Mouse (Mus musculus) forebrain, embryonic 15.5 days (tissue): ENCODE measurements around the gene Celsr1. TPM values are rescaled to one million over a fixed set of nuclear protein-coding genes. Genes with fewer than 3 reads are reported as not detected.

Experiments
- ATAC-seq: fragments of 200-750 bp; cut with Nextera tagmentation; replicated peaks from 2 replicates; pipeline ENCODE4 v1.8.0; 2017; ENCODE audit warnings: mild to moderate bottlenecking, moderate TSS enrichment, moderate library complexity
- H3K27ac ChIP-seq: fragments of 300-500 bp; sonication (generic); replicated peaks from 2 replicates; pipeline ENCODE4 v1.5.1; 2015; ENCODE audit warnings: mild to moderate bottlenecking, inconsistent platforms
- H3K27me3 ChIP-seq: fragments of 300-500 bp; sonication (generic); 2 replicates; pipeline ENCODE4 v1.6.1; 2015; ENCODE audit warnings: inconsistent platforms
- H3K36me3 ChIP-seq: fragments of 300-500 bp; sonication (generic); 2 replicates; pipeline ENCODE4 v1.6.1; 2015; ENCODE audit warnings: mild to moderate bottlenecking, inconsistent platforms
- H3K4me1 ChIP-seq: fragments of 300-500 bp; sonication (generic); 2 replicates; pipeline ENCODE4 v1.6.1; 2015; ENCODE audit warnings: inconsistent platforms
- H3K4me2 ChIP-seq: fragments of 300-500 bp; sonication (generic); replicated peaks from 2 replicates; pipeline ENCODE4 v1.6.1; 2015; ENCODE audit warnings: mild to moderate bottlenecking, inconsistent platforms
- H3K4me3 ChIP-seq: fragments of 300-500 bp; sonication (generic); 2 replicates; pipeline ENCODE4 v1.5.1; 2015; ENCODE audit warnings: mild to moderate bottlenecking, inconsistent platforms
- H3K9ac ChIP-seq: fragments of 300-500 bp; sonication (generic); replicated peaks from 2 replicates; pipeline ENCODE4 v1.6.1; 2015; ENCODE audit warnings: mild to moderate bottlenecking, inconsistent platforms
- H3K9me3 ChIP-seq: fragments of 300-500 bp; sonication (generic); 2 replicates; pipeline ENCODE4 v1.6.1; 2016; ENCODE audit warnings: inconsistent platforms
- WGBS: fragments of 180-500 bp; shearing (Covaris S2); methylation state at CpG from one replicate; pipeline ENCODE4 v1.1.7; 2015; ENCODE audit warnings: mixed read lengths; 5-methylcytosine and 5-hydroxymethylcytosine counted together
- polyA plus RNA-seq: library from polyadenylated mRNA; unstranded; fragments of >200 nt; fragmentation: Nextera tagmentation; extraction: Ambion mirVana; gene quantifications from 2 replicates; pipeline ENCODE4 v1.2.1, GENCODE M21; 2015

Celsr1 gene
- polyA plus RNA-seq, 1 experiment from 2014 or later: 5.8 TPM

- 75% methylated on average over 4 of the region's 4 CpGs for WGBS
- Histone ChIP-seq H3K4me3 (no peak overlapping the region), H3K4me2 (no peak overlapping the region), H3K27me3 (no peaks in the 10 kb centered on the region), H3K4me1 (peaks cover 25% of the 10 kb centered on the region), H3K27ac (peak overlapping the region; percentile 58), H3K9ac (no peak overlapping the region), H3K36me3 (no peaks in the 10 kb centered on the region), H3K9me3 (no peaks in the 10 kb centered on the region)
- ATAC-seq: no peak
Observed at GRCm38 (mm10) chr15:85986170-85986569, 47.4 kb downstream of the Celsr1 start.

GRCm38 (mm10) chr15:85985601-85986000 is 48.0 kb downstream of the Celsr1 start:
- H3K4me3 ChIP-seq: no peak overlapping the region
- WGBS: 70% methylated on average over 4 of the region's 4 CpGs
- no peak overlapping the region for H3K4me2 ChIP-seq
- no peaks in the 10 kb centered on the region for H3K9me3 ChIP-seq
- no peak overlapping the region for H3K27ac ChIP-seq
- no peak overlapping the region for H3K9ac ChIP-seq
- H3K27me3 ChIP-seq: no peaks in the 10 kb centered on the region
- no peak for ATAC-seq
- H3K4me1 ChIP-seq: peaks cover 20% of the 10 kb centered on the region
- H3K36me3 ChIP-seq: no peaks in the 10 kb centered on the region

- H3K27ac ChIP-seq: no peak overlapping the region
- H3K36me3 ChIP-seq: no peaks in the 10 kb centered on the region
- H3K9ac ChIP-seq: no peak overlapping the region
- H3K4me3 ChIP-seq: no peak overlapping the region
- WGBS: 87% methylated on average over 7 of the region's 7 CpGs
- no peak for ATAC-seq
- no peaks in the 10 kb centered on the region for H3K27me3 ChIP-seq
- peaks cover 19% of the 10 kb centered on the region for H3K4me1 ChIP-seq
- no peaks in the 10 kb centered on the region for H3K9me3 ChIP-seq
- no peak overlapping the region for H3K4me2 ChIP-seq
Observed at GRCm38 (mm10) chr15:85983131-85983530, 50.4 kb downstream of the Celsr1 start.

GRCm38 (mm10) chr15:85982416-85982775 is 51.2 kb downstream of the Celsr1 start:
- no peak overlapping the region for H3K4me2 ChIP-seq
- no peak overlapping the region for H3K4me3 ChIP-seq
- peaks cover 22% of the 10 kb centered on the region for H3K4me1 ChIP-seq
- no peaks in the 10 kb centered on the region for H3K27me3 ChIP-seq
- H3K36me3 ChIP-seq: no peaks in the 10 kb centered on the region
- H3K9me3 ChIP-seq: no peaks in the 10 kb centered on the region
- no peak for ATAC-seq
- H3K27ac ChIP-seq: no peak overlapping the region
- no peak overlapping the region for H3K9ac ChIP-seq
- WGBS: 84% methylated on average over 3 of the region's 3 CpGs

- Histone ChIP-seq H3K9me3 (no peaks in the 10 kb centered on the region), H3K36me3 (no peaks in the 10 kb centered on the region), H3K4me1 (peaks cover 26% of the 10 kb centered on the region), H3K27me3 (no peaks in the 10 kb centered on the region), H3K27ac (no peak overlapping the region), H3K4me2 (no peak overlapping the region), H3K4me3 (no peak overlapping the region), H3K9ac (no peak overlapping the region)
- no peak for ATAC-seq
- 69% methylated on average over 11 of the region's 11 CpGs for WGBS
Observed at GRCm38 (mm10) chr15:85981768-85982415, 51.7 kb downstream of the Celsr1 start.

GRCm38 (mm10) chr15:85977086-85977485 is 56.5 kb downstream of the Celsr1 start:
- Histone ChIP-seq H3K4me2 (no peak overlapping the region), H3K4me1 (peaks cover 35% of the 10 kb centered on the region), H3K9ac (no peak overlapping the region), H3K4me3 (no peak overlapping the region), H3K27ac (peak overlapping the region; percentile 75), H3K9me3 (no peaks in the 10 kb centered on the region), H3K36me3 (no peaks in the 10 kb centered on the region), H3K27me3 (no peaks in the 10 kb centered on the region)
- peak; percentile 26 for ATAC-seq
- 58% methylated on average over 9 of the region's 9 CpGs for WGBS

- ATAC-seq: no peak
- no peaks in the 10 kb centered on the region for H3K36me3 ChIP-seq
- peak overlapping the region; percentile 79 for H3K27ac ChIP-seq
- peaks cover 38% of the 10 kb centered on the region for H3K4me1 ChIP-seq
- H3K9ac ChIP-seq: no peak overlapping the region
- H3K4me2 ChIP-seq: peak overlapping the region; percentile 6; the same call in 1 of the 2 replicates
- no peak overlapping the region for H3K4me3 ChIP-seq
- H3K27me3 ChIP-seq: no peaks in the 10 kb centered on the region
- no peaks in the 10 kb centered on the region for H3K9me3 ChIP-seq
- 16% methylated on average over 16 of the region's 16 CpGs for WGBS
Observed at GRCm38 (mm10) chr15:85975746-85976145, 57.8 kb downstream of the Celsr1 start.

- no peaks in the 10 kb centered on the region for H3K36me3 ChIP-seq
- H3K9me3 ChIP-seq: no peaks in the 10 kb centered on the region
- H3K4me3 ChIP-seq: no peak overlapping the region
- H3K4me2 ChIP-seq: no peak overlapping the region
- H3K9ac ChIP-seq: no peak overlapping the region
- no peak for ATAC-seq
- H3K27ac ChIP-seq: 0 out of 2 replicates have a peak overlapping the region, but pooled peaks have one; percentile 6
- no peaks in the 10 kb centered on the region for H3K27me3 ChIP-seq
- H3K4me1 ChIP-seq: peaks cover 44% of the 10 kb centered on the region
- 50% methylated on average over 5 of the region's 5 CpGs for WGBS
Observed at GRCm38 (mm10) chr15:85971596-85971995, 62.0 kb downstream of the Celsr1 start.

- Histone ChIP-seq H3K4me1 (peaks cover 37% of the 10 kb centered on the region), H3K4me3 (no peak overlapping the region), H3K4me2 (no peak overlapping the region), H3K9ac (no peak overlapping the region), H3K36me3 (no peaks in the 10 kb centered on the region), H3K9me3 (no peaks in the 10 kb centered on the region), H3K27me3 (no peaks in the 10 kb centered on the region), H3K27ac (peak overlapping the region; percentile 83)
- WGBS: 61% methylated on average over 8 of the region's 8 CpGs
- ATAC-seq: no peak
Observed at GRCm38 (mm10) chr15:85970441-85970840, 63.1 kb downstream of the Celsr1 start.

- Histone ChIP-seq H3K27me3 (no peaks in the 10 kb centered on the region), H3K27ac (peak overlapping the region; percentile 83), H3K9ac (no peak overlapping the region), H3K4me3 (no peak overlapping the region), H3K36me3 (no peaks in the 10 kb centered on the region), H3K4me1 (peaks cover 31% of the 10 kb centered on the region), H3K9me3 (no peaks in the 10 kb centered on the region), H3K4me2 (no peak overlapping the region)
- ATAC-seq: peak; percentile 80
- WGBS: 27% methylated on average over 3 of the region's 3 CpGs
Observed at GRCm38 (mm10) chr15:85969707-85970153, 63.8 kb downstream of the Celsr1 start.

GRCm38 (mm10) chr15:85969291-85969690 is 64.3 kb downstream of the Celsr1 start:
- no peak overlapping the region for H3K4me3 ChIP-seq
- H3K36me3 ChIP-seq: no peaks in the 10 kb centered on the region
- no peak overlapping the region for H3K9ac ChIP-seq
- H3K27me3 ChIP-seq: no peaks in the 10 kb centered on the region
- peak; percentile 55 for ATAC-seq
- H3K4me2 ChIP-seq: no peak overlapping the region
- H3K9me3 ChIP-seq: no peaks in the 10 kb centered on the region
- peak overlapping the region; percentile 20; the same call in 1 of the 2 replicates for H3K27ac ChIP-seq
- H3K4me1 ChIP-seq: peaks cover 27% of the 10 kb centered on the region
- WGBS: 84% methylated on average over 7 of the region's 7 CpGs

- no peak overlapping the region for H3K4me2 ChIP-seq
- WGBS: 72% methylated on average over 7 of the region's 7 CpGs
- H3K4me3 ChIP-seq: no peak overlapping the region
- H3K9ac ChIP-seq: no peak overlapping the region
- H3K27me3 ChIP-seq: no peaks in the 10 kb centered on the region
- no peaks in the 10 kb centered on the region for H3K9me3 ChIP-seq
- ATAC-seq: no peak
- H3K36me3 ChIP-seq: no peaks in the 10 kb centered on the region
- peaks cover 20% of the 10 kb centered on the region for H3K4me1 ChIP-seq
- no peak overlapping the region for H3K27ac ChIP-seq
Observed at GRCm38 (mm10) chr15:85966032-85966431, 67.5 kb downstream of the Celsr1 start.
